Mouse (Mus musculus): Measurements from ENCODE around the gene Abcg8. TPM values are rescaled to one million over a fixed set of nuclear protein-coding genes. Genes with fewer than 3 reads are reported as not detected.
A peak's percentile ranks its signal among the peaks of the same experiment; 100 is the strongest.

The Abcg8 gene
- total RNA-seq (2022): not detected

DNA sequence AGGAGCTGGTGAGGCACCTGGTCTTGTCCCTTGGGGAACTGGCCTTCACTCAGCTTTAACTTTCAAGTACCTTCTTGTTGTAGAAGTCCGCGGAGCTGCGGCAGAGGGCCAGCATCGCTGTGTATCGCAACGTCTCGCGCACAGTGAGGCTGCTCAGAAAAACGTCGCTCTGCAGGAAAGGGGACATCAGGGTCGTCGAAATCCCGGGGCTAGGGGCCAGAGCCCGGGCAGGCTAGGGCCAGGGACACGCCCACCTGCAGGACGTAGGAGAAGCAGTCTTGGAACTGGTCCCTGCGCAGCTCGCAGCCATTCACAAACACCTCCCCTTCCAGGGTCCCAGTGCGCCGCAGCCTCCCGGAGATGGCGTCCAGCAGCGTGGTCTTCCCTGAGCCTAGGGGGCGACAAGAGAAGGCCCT is at the start of gene Abcg8:
Abcg8 (plus strand) TSS at position 352 of the 416 bp plus-strand sequence.
- no peak for DNase-seq (ENCODE audit: low spot score in 2 of 2)

DNA sequence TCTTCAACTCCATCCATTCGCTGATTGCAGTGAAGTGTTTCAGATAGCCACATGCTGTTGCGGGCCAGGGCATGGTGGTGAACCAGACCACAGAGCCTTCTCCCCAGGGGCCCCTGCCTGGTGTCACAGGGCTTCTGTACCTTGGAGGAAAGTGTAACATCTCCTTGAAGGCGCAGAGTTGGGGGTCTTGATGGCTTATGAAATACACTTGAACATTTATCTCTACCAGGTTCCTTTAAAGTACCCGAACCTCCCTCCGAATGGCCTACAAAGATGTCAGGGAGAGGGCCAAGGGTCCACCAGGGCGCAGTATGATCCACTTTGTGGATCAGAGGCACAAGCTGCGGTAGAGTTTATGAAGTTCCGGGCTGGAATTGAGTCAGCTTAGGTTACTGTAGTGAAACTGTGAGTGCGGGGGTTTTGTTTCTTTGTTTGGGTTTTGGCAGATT is 49.2 kb upstream of the Abcg8 start:
- DNase-seq (ENCODE audit: low spot score in 2 of 2): no peak

DNA sequence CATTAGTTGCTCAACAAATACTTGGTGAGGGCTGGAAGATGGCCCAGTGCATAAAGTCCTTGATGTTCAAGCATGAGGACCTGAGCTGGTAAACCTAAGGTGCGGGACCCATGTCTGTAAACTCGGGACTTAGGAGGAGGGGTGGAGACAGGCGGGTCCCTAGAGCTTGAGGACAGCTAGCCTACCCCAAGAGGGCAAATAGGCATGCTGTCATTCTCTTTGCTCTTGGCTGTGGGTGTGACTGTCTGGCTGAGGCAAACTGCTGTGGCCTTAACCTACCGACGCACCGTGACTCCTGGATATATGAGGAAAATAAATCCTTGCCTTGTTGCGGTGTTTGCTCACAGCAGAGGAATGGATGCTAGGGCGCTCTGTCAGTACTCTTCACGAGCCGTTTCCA is 48.4 kb upstream of the Abcg8 start:
- DNase-seq (ENCODE audit: low spot score in 2 of 2): no peak

DNA sequence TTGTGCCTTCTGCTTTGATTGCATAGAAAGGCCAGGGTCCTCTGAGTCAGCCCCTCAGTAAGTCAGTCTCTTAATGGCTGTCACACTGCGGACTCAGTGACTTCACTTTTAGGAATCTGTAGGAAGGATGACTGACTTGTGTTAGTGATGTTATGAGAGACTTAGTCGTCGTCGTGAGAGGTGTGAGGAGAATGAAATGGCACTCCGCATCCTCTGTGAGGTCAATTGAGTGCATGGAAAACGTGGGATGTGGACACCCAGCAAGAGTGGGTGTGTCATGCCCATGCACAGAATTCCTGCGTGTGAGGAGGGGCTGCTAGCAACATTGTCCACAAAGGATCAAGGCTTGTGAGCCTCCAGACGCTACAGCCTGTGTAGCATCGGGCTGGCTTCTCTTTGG is 47.5 kb upstream of the Abcg8 start:
- DNase-seq (ENCODE audit: low spot score in 2 of 2): no peak

DNA sequence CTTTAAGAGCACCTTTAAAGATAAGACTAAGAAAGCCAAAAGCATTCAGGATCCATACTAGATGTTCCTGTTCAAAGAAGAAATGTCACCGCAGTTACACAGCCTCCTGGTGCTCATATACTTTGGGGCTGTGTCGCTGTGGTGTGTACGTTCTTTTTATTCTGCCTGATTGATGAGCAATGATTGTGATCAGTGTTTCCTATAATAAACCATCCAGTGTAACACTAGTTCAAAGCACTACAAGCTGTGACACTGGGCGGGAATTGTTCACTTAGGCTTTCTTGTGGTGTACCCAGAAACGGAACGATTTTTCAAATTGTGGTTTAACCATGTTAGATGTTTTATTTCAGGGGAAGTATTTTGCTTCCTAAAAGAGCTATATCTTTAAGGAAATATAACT is 44.3 kb upstream of the Abcg8 start:
- DNase-seq (ENCODE audit: low spot score in 2 of 2): no peak

DNA sequence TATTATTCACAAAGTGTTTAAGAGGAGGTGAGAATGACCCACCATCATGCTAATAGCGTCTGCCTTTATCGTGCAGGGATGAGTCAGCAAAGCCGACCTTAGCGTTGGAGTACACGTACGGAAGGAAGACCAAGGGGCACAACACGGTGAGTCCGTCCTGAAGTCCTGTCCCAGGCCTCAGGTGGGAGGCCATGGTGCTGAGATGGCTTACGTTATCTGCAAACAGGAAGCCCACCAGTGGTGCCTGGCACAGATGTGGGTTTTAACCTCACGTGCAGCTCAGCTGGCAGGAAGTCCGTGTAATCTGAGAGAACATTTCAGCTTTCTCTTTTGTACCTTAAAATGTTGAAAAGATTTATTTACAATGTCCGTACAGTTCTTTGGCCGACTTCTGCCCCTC is 42.7 kb upstream of the Abcg8 start:
- DNase-seq (ENCODE audit: low spot score in 2 of 2): no peak

DNA sequence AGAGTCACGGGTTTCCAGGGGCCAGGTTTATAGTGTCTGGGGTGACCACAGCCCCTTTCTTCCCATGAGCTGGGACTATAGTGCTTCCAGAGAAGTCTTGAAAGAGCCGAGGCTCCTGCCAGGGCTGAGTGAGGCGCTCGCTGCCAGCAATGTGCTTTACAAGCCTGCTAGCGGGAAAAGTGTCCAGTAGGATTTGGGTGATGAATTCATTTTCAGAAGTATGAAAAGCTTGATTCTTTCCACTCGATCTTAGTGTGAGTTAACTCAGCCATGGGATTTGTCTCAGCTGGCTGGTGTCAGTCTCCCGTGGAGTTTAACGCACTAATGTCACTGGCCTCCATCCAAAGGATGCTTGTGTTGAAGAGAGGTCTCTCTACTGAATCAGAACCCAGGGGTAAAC is 39.8 kb upstream of the Abcg8 start:
- no peak for DNase-seq (ENCODE audit: low spot score in 2 of 2)

DNA sequence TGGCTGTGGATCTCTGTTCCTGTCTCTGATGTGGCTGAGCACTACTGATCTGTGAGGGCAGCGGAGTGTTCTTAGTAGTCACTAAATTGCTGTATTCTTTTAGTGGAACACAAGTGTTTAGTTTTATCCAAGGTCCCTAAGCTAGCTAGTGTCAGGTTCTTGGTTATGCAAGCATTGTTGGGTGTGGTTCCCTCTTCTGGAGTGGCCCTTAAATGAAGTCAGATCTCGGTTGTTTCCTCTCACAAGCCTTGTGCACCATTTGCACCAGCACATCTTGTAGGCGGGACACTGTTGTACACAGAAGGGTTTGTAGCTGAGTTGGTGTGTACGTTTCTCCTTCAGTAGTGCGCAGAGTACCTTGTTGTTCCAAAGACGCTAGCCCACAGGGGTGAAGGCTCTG is 38.1 kb upstream of the Abcg8 start:
- DNase-seq (ENCODE audit: low spot score in 2 of 2): no peak

DNA sequence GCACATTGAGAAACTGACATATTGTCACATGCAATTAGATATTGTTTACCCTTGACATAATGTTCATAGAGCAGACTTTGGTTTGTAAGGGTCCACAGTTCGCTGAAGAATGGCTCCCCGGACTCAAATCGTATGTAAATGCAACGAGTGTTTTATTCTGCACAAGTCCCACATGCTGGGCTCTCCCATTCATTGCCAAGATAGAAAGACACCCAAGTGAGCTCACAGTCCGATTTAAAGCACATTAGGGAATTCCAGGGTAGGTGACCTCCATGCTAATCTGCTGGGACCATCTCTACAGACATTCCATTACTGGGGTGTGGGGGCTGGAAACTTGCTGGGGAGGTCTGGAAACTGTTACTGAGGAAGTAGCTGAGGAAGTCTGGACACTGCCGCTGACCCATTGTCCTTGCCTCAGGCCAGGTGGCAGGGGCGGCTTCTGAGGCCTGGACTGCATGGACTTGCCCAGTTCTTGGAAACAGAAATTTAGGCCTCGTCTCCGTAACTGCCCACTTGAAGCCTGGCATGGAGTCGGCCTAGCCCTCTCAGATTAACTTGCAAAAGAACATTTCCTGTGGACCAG is 36.2 kb upstream of the Abcg8 start:
- DNase-seq (ENCODE audit: low spot score in 2 of 2): no peak

DNA sequence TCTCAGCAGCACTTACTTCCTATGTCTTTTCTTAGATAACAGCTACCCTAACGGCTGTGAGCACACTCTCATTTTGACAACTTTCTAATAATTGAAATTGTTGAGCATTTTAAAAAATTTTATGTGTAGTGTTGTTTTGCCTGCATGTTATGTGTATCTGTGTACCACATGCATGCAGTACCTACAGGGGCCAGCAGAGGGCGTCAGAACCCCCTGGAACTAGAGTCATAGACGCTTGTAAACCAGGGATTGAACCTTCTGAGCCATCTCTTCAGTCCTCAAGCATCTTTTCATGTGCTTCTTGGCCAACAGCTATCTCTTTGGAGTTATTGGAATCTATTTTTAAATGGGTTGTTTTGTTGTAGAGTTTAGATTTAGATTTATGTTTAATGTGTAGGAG is 34.2 kb upstream of the Abcg8 start:
- DNase-seq (ENCODE audit: low spot score in 2 of 2): peak in 1 of 2 experiments; percentile 35

DNA sequence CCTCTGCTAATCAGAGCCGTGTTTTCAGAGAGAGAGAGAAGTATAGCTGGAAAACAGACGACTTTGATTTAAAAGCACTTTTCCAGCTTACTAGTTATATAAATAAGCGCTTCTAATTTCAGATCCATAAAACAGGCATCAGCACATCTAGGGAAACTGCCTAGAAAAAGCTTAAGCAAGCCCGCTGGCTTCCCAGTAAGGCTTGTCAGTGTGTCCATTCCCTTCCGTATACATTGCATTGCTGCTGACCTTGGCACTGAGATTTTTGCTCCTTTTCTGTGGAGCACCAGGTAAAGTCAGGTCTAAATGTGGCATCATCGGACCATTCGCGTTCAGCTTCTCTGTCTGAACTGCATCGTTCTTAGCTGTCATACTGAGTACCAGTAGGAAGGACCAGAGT is 33.8 kb upstream of the Abcg8 start:
- DNase-seq (ENCODE audit: low spot score in 2 of 2): no peak

DNA sequence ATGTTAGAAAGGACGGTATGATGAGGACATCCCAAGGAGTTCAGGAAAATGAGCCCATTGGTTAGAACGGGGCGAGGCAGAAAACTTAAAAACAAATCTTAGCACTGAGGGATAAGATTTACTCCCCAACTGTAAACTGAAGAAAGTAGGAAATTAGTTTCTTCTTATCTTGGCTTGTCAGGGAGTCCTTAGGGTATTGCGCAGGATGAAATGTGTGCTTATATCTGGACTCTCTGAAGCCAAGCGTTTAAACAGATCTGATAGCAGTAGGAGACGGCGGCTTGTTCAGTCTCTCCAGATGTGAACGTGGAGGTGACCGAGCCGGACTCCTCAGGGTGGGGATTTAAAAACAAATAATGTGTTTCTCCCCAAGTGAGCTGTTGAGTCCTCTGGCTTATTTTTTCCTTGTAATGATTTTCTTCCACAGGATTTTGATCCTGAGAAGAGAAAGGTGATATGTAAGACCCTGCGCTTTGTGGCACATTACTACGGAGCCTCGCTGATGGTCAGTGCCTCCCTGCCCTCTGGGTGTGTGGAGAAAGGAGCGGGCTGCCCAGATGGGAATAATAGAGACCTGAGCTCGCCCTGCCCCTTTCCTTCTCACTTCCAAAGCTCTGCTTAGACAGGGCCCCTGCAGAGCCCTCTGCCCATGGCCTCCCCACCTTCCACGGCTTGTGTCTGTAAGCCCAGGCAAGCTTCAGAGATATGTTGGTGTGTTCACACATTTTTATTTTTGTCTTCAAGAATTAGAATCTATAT is 31.6 kb upstream of the Abcg8 start:
- no peak for DNase-seq (ENCODE audit: low spot score in 2 of 2)

DNA sequence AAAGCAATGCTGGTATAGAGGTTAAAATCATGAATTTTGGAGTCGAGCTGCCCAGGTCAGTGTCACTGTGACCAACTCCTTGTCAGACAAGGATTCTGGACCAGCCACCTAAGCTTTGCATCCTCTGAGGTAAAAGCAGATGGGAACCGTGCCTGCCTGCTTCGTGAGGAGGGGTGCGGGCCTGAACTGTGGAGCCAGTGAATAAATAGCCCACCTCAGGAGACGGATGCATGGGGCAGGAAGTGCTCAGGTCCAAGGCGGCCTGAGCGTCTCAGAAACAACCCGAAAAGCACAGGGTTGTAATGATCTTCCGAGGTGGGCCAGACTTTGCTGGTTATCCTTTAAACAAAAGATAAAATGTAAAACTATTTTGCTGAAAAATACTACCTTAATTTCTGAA is 31.0 kb upstream of the Abcg8 start:
- no peak for DNase-seq (ENCODE audit: low spot score in 2 of 2)

DNA sequence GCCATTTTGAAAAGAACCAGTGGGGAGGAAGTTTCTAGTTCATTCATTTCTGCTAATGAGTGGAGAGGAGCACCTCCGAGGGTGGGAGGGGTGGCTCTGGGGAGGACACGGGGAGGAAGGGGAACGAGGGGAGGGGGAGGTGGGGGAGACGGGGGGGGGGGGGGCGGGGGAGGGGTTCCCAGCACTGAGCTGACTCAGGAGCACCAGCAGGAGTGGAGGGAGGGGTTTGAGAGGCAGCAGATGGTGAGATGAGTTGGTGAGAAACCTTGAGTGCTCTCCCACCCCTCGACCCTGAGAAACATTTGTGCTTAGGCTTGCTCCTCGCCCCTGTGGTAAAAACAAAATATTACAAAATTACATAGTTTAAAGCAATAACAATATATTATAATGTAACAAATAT is 30.2 kb upstream of the Abcg8 start:
- no peak for DNase-seq (ENCODE audit: low spot score in 2 of 2)

DNA sequence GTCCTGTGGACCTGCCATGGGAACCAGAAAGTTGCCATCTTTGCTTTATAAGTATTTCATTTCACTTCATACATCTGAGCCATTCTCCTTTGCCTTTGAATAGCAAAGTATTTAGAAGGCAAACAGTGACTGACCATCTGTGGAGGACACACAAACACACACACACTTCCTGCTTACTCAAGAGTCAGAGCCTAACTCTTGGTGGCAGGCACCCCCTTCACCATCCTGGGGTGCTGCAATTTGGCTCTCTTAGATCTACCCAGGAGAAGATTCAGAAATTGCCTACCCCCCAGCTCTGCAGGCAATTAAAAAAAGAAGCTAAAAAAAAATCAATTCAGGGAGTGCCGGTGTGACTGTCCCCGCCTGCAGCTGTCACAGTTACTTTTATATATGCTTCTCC is 29.6 kb upstream of the Abcg8 start:
- no peak for DNase-seq (ENCODE audit: low spot score in 2 of 2)

DNA sequence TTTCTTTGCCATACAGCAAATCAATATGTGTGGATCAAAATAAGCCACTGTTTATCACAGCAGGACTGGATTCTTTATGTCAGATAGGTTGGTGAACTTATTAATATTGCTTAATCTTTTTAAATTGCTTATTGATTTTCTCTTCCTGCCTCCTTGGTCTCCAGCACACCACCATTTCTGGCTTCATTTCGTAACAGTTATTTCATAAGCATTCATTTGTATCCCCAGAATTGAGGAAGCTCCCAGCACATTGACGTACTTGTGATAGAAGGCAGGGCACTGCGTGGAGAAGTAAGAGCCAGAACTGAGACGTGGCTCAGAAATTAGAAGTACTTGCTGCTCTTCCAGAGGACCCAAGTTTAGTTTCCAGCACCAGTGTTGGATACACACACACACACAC is 28.5 kb upstream of the Abcg8 start:
- DNase-seq (ENCODE audit: low spot score in 2 of 2): no peak

DNA sequence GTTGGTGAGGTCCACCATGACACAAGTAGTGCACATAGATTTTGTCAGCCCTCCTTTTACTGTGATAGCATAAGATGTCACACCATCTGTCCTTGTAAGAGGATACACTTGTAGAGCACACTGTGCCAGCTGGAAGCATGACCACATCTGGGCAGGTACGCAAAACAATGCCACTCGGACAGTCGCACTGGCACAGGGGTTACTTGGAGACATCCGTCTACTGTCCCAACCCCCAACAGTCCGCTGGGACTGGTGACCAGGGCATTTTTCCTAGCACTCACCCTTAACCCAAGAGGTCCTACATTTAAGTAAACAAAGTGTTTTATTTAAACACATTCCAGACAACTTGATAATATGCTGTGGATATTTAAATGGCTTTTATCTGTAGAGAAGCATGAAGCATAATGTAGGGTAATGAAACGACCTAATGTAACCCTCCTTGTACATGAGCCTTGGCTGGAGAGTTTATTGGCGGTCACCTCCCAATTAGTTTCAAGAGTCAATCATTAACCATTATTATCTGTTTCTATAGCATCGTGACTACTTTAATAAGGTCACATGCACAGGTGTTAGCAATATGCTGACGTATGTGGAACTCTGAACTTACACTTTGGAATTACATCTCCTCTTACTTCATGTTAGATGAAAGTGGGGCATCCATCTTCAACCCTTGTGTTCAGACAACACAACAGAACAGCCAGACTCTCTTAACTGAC is 25.6 kb upstream of the Abcg8 start:
- no peak for DNase-seq (ENCODE audit: low spot score in 2 of 2)

DNA sequence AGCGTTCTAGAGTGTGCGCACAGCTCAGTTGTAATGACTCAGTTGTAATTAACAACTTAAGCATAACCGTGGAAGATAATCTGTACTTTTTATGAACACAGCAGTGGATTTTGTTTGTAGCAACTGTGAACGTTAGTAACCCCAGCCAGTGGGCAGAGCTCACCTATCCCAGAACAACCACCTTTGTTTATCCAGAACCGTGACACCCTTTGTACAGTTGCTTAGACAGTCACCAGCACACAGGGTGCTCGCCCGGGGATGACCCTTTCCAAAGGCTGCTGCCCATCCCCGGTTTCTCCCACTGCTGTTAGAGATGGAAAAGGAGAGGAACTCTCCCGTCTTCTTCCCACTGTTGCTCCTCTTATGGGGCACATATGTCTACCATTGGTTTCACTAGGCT is 22.6 kb upstream of the Abcg8 start:
- DNase-seq (ENCODE audit: low spot score in 2 of 2): no peak

DNA sequence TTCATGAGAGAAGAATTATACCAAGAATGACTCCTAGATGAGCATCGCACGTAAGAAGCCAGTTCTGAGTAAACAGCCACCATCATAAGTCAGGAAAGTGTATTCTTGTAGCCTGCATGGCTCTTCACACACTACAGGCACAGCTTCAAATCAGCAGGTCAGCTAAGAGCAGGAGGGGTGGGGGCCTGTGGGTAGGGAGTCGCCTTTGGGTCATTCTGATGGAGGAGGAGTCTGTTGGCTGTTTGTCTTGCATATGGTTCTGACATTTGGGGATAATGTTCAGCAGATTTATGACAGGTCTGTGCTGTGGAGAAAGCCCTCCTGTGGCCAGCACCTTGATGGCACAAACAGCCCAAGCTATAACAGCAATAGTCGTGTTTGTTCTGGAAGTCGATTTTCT is 19.9 kb upstream of the Abcg8 start:
- DNase-seq (ENCODE audit: low spot score in 2 of 2): no peak

DNA sequence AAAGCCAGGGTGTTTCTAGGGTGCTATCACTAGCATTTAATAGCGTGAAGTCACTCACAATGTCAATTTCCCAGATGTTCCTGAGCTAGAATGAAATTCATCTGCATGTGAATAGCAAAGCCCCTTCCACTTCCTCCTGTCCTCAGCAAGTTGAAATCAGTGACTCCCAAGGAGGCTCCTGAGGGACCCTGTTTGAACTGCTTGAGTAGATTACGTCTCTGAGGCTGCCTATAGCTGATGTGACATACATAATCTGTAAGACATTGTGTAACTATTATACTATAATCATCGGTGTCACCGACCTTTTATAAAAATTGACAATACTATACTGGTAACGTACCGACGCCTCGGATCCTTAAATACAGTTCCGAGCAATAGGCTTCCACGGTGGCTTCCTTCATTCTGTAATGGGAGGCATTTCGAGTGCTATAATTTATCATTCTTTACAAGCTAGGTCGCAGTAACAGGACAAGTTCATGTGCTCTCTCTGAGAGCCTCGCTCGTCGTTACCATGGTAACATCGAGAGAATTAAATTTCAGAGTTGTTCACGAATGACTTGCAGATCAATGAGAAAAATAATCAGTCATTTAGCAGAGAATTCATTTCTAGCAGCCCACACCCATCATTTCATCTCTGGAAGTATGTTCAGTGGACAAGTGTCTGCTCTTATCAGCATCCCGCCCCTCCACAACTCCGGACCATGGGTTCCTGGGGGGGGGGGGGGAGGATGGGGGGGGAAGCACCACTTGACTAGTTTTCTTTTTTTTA is 19.3 kb upstream of the Abcg8 start:
- no peak for DNase-seq (ENCODE audit: low spot score in 2 of 2)

DNA sequence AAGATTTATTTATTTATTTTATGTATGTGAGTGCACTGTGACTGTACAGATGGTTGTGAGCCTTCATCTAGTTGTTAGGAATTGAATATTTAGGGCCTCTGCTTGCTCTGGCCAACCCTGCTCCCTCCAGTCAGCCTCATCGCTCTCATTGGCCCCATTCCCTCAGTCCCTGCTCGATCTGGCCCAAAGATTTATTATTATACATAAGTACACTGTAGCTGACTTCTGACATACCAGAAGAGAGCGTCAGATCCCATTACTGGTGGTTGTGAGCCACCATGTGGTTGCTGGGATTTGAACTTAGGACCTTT is 18.7 kb upstream of the Abcg8 start:
- no peak for DNase-seq (ENCODE audit: low spot score in 2 of 2)

DNA sequence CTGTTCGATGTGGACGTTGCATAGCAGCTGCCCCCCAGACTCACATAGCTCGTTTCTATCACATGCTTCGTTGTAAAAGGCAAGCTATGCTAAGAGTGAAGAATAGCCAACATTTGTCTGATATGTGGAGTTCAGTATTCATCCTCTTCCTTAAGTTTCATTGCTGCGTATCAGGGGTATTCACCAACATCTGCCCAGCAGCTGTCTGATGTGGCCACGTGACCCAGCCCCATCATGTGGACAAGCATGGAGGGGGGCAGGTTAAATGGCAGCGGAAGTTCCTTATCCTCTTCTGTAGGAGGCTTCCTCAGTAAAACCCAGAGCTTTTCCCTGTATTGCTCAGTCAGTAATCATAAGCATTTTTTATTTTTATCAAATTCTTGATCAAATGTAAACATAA is 18.3 kb upstream of the Abcg8 start:
- DNase-seq (ENCODE audit: low spot score in 2 of 2): no peak

All from layer of hippocampus, adult 8-10 months (tissue).